Mouse (Mus musculus) heart, adult 8-10 months (tissue): ENCODE data around the gene Klf3. TPM values are rescaled to one million over a fixed set of nuclear protein-coding genes. Genes with fewer than 3 reads are reported as not detected.

Experiments used
- DNase-seq: peaks from one replicate; pipeline ENCODE4 v3.0.0; 2022; ENCODE audit warnings: low spot score
- total RNA-seq, 4 experiments: library from RNA; stranded (reverse); gene quantifications; 2 replicates each; pipeline ENCODE4 v1.2.4; 2022

Gene Klf3
- total RNA-seq, 4 experiments from 2014 or later, result 35.2 to 51.2 (median 39.9) TPM

- no peak for DNase-seq
These were observed 6.7 kb downstream of the Klf3 start for GRCm38 (mm10) chr5:64809864-64810263.

GRCm38 (mm10) chr5:64810860-64811499 is 7.8 kb downstream of the Klf3 start:
- no peak for DNase-seq

DNA sequence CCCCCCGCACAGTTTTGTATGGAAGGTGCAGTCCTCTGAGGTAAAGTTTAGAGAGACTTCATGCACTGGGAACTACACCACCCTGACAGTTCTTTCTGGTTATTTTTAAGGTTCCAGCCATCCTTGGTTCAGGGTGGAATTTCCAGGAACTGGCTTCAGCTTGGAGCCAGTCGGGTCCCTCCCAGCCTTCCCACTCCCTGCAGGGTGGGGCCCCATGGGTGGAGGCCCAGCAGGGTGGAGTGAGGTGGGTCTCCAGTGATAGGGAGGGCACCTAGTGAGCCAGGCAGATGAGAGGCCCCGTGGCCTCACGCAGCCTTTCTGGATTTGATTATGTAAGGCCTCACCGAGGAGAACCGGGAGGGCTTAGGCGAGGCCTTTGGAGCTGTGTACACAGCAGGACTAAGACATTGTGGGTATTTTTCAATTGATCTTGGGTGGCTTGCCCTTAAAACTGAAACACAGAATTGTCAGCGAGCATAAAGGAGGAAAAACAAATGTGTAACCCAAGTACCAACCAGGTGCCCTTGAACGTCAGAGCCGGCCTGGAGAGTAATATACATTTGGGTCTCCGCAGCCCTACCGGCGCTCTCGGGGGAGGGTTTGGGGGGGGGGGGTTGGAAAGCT is 8.4 kb downstream of the Klf3 start:
- peak; percentile 73 for DNase-seq

- DNase-seq, result peak; percentile 96
These were observed 9.2 kb downstream of the Klf3 start for GRCm38 (mm10) chr5:64812124-64812982.

DNA sequence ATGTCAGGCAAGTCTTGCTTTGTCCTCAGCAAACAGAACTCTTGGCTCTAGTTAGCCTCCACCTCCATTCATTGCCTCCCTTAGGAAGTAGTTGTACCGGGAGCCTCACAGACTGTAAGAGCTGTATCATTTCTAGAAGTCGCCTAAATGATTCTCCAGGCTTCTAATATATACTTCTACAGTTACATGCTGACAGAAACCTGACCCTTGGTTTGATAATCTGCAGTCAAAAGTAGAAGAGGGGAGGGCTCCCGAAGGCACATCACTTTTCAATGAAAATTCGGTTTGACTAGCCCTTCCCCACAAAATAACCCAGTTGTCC is 9.8 kb downstream of the Klf3 start:
- no peak for DNase-seq

- DNase-seq, result peak; percentile 90
These were observed 10.2 kb downstream of the Klf3 start for GRCm38 (mm10) chr5:64813361-64813760.

- DNase-seq, result no peak
These were observed 11.2 kb downstream of the Klf3 start for GRCm38 (mm10) chr5:64814416-64814815.

GRCm38 (mm10) chr5:64815631-64816030 is 12.4 kb downstream of the Klf3 start:
- no peak for DNase-seq

- DNase-seq, result no peak
These were observed 13.2 kb downstream of the Klf3 start for GRCm38 (mm10) chr5:64816290-64816973.

DNA sequence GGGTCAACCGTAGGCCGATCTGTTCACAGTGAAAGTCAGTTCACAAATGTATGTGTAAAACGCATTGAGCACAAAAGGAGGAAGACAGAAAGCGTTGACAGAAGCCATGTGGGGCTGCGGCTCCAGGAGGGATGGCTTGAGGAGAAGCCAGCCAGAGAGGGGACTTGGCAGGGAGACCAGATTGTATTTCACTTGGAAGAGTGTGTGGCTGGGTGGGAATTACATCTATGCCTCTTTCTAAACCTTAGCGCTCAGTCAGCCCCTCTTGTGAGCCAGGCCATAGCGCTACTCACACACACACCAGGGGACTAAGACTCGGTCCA is 13.7 kb downstream of the Klf3 start:
- no peak for DNase-seq

DNA sequence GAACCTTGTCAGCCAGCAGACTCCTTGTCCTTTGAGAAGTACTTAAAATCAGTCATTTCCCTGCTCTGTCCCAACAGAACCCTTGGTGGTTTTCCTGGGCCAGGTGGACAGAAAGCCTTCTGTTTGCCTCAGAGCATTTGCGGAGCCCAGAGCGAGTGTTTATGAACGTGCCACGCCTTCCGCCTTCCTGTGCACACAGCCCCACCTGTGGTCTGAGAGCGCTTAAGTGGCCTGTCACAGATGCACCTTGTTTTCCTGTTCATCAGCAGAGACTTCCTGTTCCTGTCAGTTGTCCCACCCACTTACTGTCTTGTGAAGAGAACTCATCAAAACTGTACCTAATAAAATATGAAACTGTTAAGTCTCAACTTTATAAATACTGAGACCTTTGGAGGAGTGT is 16.2 kb downstream of the Klf3 start:
- DNase-seq, result no peak

GRCm38 (mm10) chr5:64820138-64820537 is 16.9 kb downstream of the Klf3 start:
- no peak for DNase-seq

DNA sequence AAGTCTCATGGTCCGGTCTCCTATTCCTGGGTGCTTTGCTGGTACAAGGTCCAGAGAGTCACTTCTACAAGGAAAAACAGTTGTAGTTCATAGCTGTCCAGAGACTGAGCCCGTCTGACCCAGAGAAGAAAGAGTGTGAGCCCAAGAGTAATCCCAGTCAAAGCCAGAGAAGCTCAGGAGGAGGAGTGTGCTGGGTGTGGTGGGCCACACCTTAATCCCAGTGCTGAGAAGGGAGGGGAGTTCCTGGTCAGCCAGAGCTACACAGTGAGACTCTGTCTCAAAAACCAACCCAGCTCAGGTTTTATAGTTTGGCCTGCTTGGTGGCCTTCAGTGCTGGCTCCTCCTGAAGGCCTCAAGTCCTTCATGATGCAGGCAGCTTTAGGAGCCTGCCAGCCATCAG is 18.1 kb downstream of the Klf3 start:
- no peak for DNase-seq

DNA sequence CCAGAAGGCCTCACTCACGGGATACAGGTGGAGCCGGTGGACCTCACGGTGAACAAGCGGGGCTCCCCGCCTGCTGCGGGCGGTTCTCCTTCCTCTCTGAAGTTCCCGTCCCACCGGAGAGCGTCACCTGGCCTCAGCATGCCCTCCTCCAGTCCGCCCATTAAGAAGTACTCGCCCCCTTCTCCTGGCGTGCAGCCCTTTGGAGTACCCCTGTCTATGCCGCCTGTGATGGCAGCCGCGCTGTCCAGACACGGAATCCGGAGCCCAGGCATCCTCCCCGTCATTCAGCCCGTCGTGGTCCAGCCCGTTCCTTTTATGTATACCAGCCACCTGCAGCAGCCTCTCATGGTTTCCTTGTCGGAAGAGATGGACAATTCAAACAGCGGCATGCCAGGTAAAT is 18.8 kb downstream of the Klf3 start:
- no peak for DNase-seq

- DNase-seq, result no peak
These were observed 20.2 kb downstream of the Klf3 start for GRCm38 (mm10) chr5:64823431-64823830.

DNA sequence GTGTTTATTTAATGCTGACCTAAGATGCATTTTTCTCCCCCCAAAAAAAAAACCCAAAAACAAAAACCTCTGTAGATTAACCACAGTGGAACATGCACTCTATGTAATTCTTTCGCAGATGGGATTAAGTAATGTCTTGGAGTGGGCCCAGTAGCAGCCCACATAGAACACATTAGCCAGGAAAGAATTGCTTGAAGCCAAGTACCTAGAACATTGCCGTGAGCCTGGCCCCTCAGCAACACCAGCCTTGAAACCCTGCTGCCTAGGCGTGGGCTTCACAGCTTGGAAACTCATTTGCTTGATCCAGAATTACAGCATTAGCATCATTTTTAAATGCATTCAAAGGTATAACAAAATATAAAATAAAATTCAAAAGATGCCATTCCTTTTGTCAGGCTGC is 21.6 kb downstream of the Klf3 start:
- DNase-seq, result no peak

DNA sequence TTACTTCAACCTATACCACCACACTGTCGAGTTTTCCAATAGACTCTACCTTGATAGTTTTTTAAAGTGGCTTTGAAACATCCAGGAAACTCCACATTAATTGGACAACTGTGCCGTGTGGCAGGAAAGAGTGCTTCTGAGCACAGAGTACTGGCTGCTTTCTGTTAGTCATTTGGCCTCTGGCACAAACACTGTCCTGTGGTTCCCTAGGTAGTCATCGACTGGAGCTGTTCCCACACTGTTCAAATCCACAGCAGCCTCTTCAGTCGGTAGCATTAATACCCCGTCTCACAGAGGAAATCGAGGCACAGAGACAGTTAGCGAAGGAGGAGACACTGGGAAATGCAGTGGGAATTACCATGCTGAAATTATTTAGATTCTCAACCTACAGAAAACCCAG is 22.3 kb downstream of the Klf3 start:
- no peak for DNase-seq

- no peak for DNase-seq
These were observed 24.0 kb downstream of the Klf3 start for GRCm38 (mm10) chr5:64827151-64827550.

DNA sequence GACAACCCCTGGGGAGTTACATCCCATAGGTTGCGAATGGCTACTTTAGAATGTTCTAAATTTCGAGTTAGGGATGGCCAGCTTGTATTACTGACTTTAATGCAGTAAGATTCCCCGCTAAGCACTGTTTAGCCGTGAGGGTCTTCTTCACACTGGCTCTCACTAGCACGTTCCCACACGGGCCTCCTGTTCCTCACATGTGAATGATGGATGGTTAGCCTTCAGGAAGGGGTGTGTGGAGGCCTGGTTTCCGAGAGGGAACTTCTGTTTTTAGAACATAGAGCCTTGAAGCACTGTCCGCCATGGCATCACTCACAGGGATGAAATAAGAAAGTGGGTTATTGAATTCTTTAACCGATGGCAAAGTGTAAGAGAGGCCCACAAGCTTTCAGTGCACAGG is 25.1 kb downstream of the Klf3 start:
- DNase-seq, result no peak

- DNase-seq, result no peak
These were observed 26.4 kb downstream of the Klf3 start for GRCm38 (mm10) chr5:64829606-64830005.

DNA sequence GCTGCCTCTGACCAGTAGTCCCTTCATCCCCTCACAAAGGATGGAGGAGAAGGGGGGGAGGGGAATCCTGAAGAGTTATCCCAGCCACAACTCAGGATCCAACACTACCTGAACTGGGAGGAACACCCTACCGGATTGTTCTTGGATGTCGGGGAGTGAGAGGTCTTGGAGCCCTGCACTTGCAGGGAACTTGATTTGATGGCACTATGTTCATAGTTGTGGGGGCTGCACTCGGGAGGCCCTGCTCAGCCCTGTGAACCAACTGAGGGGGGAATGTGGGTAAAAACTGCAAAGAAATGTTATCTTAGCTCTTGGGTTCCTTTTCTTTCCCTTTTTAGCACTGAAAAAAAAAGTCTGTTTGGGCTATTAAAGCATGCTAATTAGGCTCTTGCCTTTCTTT is 27.6 kb downstream of the Klf3 start:
- DNase-seq, result no peak

GRCm38 (mm10) chr5:64833410-64833809 is 30.2 kb downstream of the Klf3 start:
- DNase-seq, result no peak

DNA sequence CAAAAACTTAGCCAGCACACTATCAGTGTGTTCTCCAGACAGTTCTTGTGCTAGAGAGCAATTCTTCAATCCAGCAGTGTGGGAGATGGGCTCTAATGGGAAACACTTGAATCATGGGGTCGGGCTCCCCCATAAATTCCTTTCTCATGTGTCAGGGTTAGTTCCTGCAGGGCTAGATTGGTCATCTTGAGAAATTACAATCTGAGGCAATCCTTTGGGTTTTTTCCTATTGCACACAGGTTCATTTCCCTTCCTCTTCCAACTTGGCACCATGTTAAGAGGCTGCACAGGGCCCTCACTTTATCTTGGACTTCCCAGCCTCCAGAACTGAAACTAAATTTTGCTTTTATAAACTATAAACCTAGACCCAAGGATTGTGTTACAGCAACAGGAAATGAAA is 31.0 kb downstream of the Klf3 start:
- no peak for DNase-seq
